Mouse (Mus musculus) myocyte (in vitro differentiated cells): ENCODE results near the gene Net1.

ENCODE experiments used
- CEBPB ChIP-seq: IDR thresholded peaks from 2 replicates; pipeline ENCODE4 v1.6.1; 2011; ENCODE audit warnings: mild to moderate bottlenecking, moderate library complexity; ENCODE audit not compliant: poor library complexity, insufficient read depth, severe bottlenecking
- E2F4 ChIP-seq: IDR thresholded peaks from one replicate; pipeline ENCODE4 v1.6.1; 2011; ENCODE audit warnings: mild to moderate bottlenecking, control low read depth, moderate library complexity; ENCODE audit not compliant: insufficient read depth
- MAX ChIP-seq: IDR thresholded peaks from one replicate; pipeline ENCODE4 v1.6.1; 2011; ENCODE audit warnings: low read depth, mild to moderate bottlenecking, control low read depth
- POLR2A ChIP-seq: IDR thresholded peaks from one replicate; pipeline ENCODE4 v1.6.1; 2011; ENCODE audit warnings: low read depth, mild to moderate bottlenecking, control low read depth, moderate library complexity; ENCODE audit not compliant: insufficient read length
- POLR2AphosphoS2 ChIP-seq: IDR thresholded peaks from one replicate; pipeline ENCODE4 v1.6.1; 2011; ENCODE audit warnings: low read depth, control low read depth; ENCODE audit not compliant: insufficient read length
- REST ChIP-seq: IDR thresholded peaks from one replicate; pipeline ENCODE4 v1.6.1; 2011; ENCODE audit warnings: mild to moderate bottlenecking, control low read depth, moderate library complexity; ENCODE audit not compliant: insufficient read depth, insufficient read length
- TCF12 ChIP-seq: IDR thresholded peaks from one replicate; pipeline ENCODE4 v1.6.1; 2011; ENCODE audit warnings: mild to moderate bottlenecking, control low read depth; ENCODE audit not compliant: poor library complexity, insufficient read depth, severe bottlenecking
- USF1 ChIP-seq: IDR thresholded peaks from one replicate; pipeline ENCODE4 v1.6.1; 2011; ENCODE audit warnings: low read depth, mild to moderate bottlenecking, control low read depth, moderate library complexity

DNA sequence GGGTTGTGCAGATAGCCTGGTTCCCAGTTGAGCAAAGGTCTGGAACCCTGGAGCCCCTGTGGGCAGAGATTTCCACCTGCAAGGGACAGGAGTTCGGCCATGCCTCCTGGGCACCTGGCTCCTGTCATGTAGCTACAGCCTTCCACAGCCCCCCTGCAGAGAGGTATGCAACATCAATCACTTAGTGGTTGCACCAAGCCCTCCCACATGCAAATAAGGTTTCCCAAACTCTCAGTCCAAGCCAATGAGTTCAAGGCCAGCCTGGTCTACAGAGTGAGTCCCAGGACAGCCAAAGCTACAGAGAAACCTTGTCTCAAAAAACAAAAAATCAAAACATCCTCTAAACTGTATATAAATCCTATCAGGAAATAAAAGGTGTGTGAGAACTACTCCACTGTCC is 67.7 kb downstream of the Net1 start:
- no peak for TF ChIP-seq POLR2A
- TF ChIP-seq USF1 = no peak
- TF ChIP-seq POLR2AphosphoS2 = no peak
- TF ChIP-seq REST = no peak
- TF ChIP-seq CEBPB = no peak
- no peak for TF ChIP-seq MAX
- TF ChIP-seq TCF12 = no peak
- no peak for TF ChIP-seq E2F4
